Mouse (Mus musculus): Measurements from ENCODE around the gene Hist1h4f. TPM values are rescaled to one million over a fixed set of nuclear protein-coding genes. Genes with fewer than 3 reads are reported as not detected.
A peak's percentile ranks its signal among the peaks of the same experiment; 100 is the strongest.
"Not testable (repeated sequence)": the region's sequence is repeated elsewhere in the genome, so short reads cannot be mapped to it uniquely, and the experiment has no call there.

Gene Hist1h4f
- polyA plus RNA-seq, 1 experiment from 2014 or later: 2.1 TPM

DNA sequence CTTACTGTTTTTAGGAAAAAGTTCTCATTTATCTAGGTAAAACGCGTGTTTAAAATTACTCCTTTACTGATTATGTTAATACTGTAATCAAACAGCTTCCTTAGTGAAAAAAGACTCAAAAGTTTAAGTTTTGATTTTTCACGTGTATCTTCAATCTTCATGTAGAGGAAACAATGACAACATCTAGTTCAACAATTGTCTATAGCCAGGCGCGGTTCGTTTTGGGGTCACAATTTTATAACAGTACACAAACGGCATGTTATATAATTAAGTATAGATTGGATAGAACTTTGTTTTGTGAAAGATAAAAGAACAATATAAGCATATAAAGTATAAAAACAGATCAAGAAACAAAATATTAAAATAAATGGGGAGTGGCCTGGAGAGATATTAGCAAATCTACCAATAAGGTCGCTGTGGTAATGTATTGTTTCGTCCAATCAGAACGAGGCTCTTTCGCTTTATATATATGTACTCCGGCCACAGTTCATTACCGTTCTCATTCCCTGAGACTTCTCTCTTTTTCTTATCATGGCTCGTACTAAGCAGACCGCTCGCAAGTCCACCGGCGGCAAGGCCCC lies 23.9 kb upstream of the Hist1h4f start, which contains the start of gene Hist1h3d:
Gene Hist1h3d, plus strand, starts transcription at position 493 of the 581 bp plus-strand sequence.
- Histone ChIP-seq H3K9ac (peak within 1 kb of the TSS; percentile 60), H3K27ac (peak within 1 kb of the TSS; percentile 90), H3K36me3 (no peaks in the 10 kb centered on the region), H3K4me3 (peak within 1 kb of the TSS; percentile 51), H3K9me3 (no peaks in the 10 kb centered on the region), H3K4me1 (peaks cover 15% of the 10 kb centered on the region; the same call in 1 of the 2 replicates), H3K27me3 (no peaks in the 10 kb centered on the region), H3K4me2 (replicated peaks) (peak within 1 kb of the TSS; percentile 75)
- peak; percentile 58; the same call in 1 of the 2 replicates for ATAC-seq (ENCODE audit: insufficient number of reproducible peaks, insufficient read depth, low FRiP score, low TSS enrichment)
- WGBS: under 1% methylated on average over 18 of the region's 18 CpGs

DNA sequence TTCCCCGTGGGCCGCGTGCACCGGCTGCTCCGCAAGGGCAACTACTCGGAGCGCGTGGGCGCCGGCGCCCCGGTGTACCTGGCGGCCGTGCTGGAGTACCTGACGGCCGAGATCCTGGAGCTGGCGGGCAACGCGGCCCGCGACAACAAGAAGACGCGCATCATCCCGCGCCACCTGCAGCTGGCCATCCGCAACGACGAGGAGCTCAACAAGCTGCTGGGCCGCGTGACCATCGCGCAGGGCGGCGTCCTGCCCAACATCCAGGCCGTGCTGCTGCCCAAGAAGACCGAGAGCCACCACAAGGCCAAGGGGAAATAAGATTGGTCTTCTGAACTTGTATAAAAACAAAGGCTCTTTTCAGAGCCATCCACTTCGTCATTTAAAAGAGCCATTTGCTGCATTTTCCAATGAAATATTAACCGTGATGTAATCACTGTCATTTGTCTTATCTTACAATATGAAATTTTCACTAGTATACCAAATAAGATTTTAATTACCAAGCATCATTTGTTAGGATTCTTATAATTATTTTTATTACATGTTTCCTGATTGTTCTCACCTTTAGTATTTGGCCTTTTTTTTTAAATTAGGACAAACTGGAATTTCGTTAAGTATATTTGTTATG lies 23.2 kb upstream of the Hist1h4f start:
- not testable (repeated sequence) for H3K27me3 ChIP-seq; H3K36me3 ChIP-seq; H3K9me3 ChIP-seq; ATAC-seq (ENCODE audit: insufficient number of reproducible peaks, insufficient read depth, low FRiP score, low TSS enrichment)
- Histone ChIP-seq H3K4me3 (peak overlapping the region; percentile 52), H3K4me2 (replicated peaks) (peak overlapping the region; percentile 75), H3K9ac (peak overlapping the region; percentile 58; the same call in 1 of the 2 replicates), H3K27ac (peak overlapping the region; percentile 96), H3K4me1 (peaks cover 19% of the 10 kb centered on the region; the same call in 1 of the 2 replicates)
- under 1% methylated on average over 13 of the region's 39 CpGs for WGBS

DNA sequence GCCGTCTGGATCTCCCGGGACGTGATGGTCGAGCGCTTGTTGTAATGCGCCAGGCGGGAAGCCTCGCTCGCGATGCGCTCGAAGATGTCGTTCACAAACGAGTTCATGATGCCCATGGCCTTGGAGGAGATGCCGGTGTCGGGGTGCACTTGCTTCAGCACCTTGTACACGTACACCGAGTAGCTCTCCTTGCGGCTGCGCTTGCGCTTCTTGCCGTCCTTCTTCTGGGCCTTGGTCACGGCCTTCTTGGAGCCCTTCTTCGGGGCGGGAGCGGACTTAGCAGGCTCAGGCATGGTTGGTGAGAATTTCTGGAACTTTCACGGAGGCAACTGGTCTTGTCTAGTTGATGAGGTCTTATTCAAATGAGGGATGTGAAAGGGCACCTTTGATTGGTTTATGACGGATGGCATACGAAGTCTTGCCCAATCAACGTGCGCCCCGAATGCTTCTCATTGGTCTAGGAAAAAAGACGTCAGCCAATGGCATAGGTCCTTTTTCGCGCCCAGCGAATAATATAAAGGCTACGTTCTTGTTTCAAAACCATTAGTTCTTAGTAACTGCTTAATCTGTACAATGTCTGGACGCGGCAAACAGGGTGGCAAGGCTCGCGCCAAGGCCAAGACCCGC lies 22.6 kb upstream of the Hist1h4f start, which contains the start of the genes Hist1h2bf and Hist1h2ad:
Gene Hist1h2bf, minus strand, starts transcription at position 299 of the 627 bp plus-strand sequence.
Gene Hist1h2ad, plus strand, starts transcription at position 484 of the 627 bp plus-strand sequence.
- H3K27me3 ChIP-seq, H3K9me3 ChIP-seq, H3K36me3 ChIP-seq: not testable (repeated sequence)
- Histone ChIP-seq H3K4me2 (replicated peaks) (peak within 1 kb of the TSS; percentile 75), H3K4me3 (peak within 1 kb of the TSS; percentile 52), H3K27ac (peak within 1 kb of the TSS; percentile 96), H3K9ac (peak within 1 kb of the TSS; percentile 72), H3K4me1 (peaks cover 19% of the 10 kb centered on the region; the same call in 1 of the 2 replicates)
- peak; percentile 91 for ATAC-seq (ENCODE audit: insufficient number of reproducible peaks, insufficient read depth, low FRiP score, low TSS enrichment)
- under 1% methylated on average over 42 of the region's 42 CpGs for WGBS

GRCm38 (mm10) chr13:23573034-23573897 lies 21.8 kb upstream of the Hist1h4f start:
- H3K36me3 ChIP-seq; H3K9me3 ChIP-seq; ATAC-seq (ENCODE audit: insufficient number of reproducible peaks, insufficient read depth, low FRiP score, low TSS enrichment); H3K27me3 ChIP-seq: not testable (repeated sequence)
- Histone ChIP-seq H3K4me1 (peaks cover 19% of the 10 kb centered on the region; the same call in 1 of the 2 replicates), H3K4me2 (replicated peaks) (peak overlapping the region; percentile 74), H3K9ac (peak overlapping the region; percentile 72), H3K4me3 (peak overlapping the region; percentile 52), H3K27ac (peak overlapping the region; percentile 96)
- WGBS: 9% methylated on average over 20 of the region's 20 CpGs

DNA sequence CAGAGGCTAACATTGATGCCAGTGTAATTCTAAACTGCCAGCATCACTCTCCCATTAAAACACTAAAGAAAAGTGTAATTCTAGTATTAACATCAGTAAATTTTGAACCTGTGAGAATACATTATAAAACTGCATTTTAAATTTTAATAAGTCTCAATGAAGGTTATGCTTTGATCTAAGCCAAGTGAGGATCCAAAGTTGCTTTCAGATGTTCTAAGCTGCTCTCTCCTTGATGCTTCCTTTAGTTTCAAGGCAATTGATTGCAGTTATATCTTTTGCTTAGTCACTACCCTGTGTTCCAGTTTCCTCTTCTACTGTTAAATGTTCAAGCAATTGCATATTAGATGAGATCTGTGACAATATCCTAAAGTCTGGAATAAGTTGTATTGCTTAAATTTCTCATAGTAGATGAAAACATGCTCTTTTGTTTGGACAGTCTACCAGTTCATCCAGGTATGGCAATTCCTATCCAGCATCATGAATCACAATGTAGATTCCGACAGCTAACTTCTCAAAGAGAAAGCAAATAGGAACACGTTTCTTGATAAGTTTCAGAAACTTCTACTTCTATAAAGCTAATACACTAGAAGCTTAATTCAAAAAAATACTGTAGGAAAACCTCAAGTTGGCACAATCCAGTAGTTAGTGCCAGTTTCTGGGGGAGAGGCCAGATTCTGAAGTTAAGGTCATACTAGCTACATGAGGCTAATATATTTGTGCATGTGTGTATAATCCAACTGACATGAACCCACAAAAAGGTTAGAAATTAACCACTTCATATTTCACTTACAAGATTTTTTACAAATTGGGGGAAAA lies 21.0 kb upstream of the Hist1h4f start:
- Histone ChIP-seq H3K36me3 (no peaks in the 10 kb centered on the region), H3K4me3 (peak overlapping the region; percentile 52), H3K27me3 (no peaks in the 10 kb centered on the region), H3K9me3 (no peaks in the 10 kb centered on the region), H3K9ac (peak overlapping the region; percentile 72), H3K27ac (peak overlapping the region; percentile 96), H3K4me2 (replicated peaks) (peak overlapping the region; percentile 74), H3K4me1 (peaks cover 19% of the 10 kb centered on the region; the same call in 1 of the 2 replicates)
- no peak for ATAC-seq (ENCODE audit: insufficient number of reproducible peaks, insufficient read depth, low FRiP score, low TSS enrichment)
- WGBS: 37% methylated on average over 2 of the region's 2 CpGs

DNA sequence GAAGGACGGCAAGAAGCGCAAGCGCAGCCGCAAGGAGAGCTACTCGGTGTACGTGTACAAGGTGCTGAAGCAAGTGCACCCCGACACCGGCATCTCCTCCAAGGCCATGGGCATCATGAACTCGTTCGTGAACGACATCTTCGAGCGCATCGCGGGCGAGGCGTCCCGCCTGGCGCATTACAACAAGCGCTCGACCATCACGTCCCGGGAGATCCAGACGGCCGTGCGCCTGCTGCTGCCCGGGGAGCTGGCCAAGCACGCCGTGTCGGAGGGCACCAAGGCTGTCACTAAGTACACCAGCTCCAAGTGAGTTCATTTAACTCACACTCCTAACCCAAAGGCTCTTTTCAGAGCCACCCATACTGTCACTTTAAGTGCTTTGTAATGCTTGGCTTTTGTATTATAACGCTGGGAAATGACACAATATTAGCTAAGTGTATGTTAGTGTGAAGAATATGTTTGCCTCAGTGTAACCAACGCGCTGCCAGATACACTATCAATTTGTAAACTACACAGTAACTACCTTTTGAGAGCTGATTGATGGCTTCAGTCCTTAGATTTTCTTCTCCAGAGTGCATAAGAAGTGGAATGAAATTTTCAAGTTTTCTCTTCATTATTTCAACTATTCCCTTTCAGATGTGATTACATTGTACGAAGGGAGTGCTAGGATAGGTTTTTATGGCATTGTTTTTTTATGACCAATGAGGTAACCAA lies 20.2 kb upstream of the Hist1h4f start:
- H3K9me3 ChIP-seq; H3K27me3 ChIP-seq; ATAC-seq (ENCODE audit: insufficient number of reproducible peaks, insufficient read depth, low FRiP score, low TSS enrichment); H3K36me3 ChIP-seq: not testable (repeated sequence)
- WGBS: under 1% methylated on average over 17 of the region's 34 CpGs
- Histone ChIP-seq H3K27ac (peak overlapping the region; percentile 96), H3K4me1 (peaks cover 13% of the 10 kb centered on the region; the same call in 1 of the 2 replicates), H3K9ac (peak overlapping the region; percentile 72), H3K4me2 (replicated peaks) (peak overlapping the region; percentile 74), H3K4me3 (peak overlapping the region; percentile 52)

DNA sequence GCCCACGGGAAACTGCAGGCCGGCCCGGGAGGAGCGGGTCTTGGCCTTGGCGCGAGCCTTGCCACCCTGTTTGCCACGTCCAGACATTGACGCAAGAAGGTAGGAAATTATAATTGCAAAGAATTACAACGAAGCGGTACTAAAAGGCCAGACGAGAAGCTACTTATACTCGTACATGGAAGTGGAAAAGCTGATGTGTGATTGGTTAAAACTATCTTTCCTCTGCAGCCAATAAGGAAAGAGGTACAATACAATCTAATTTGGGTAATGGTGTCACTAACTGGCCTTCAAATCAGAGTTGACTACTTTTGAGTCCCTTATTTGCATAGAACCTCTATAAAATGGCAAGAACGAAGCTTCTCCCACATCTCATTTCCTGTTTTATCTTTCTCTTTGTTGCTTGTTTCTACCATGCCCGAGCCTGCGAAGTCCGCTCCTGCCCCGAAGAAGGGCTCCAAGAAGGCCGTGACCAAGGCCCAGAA lies 19.6 kb upstream of the Hist1h4f start, which contains the start of the genes Hist1h2ae and Hist1h2bg:
Gene Hist1h2ae, minus strand, starts transcription at position 199 of the 482 bp plus-strand sequence.
Gene Hist1h2bg, plus strand, starts transcription at position 375 of the 482 bp plus-strand sequence.
- 0% methylated on average over 18 of the region's 18 CpGs for WGBS
- H3K27ac ChIP-seq: peak within 1 kb of the TSS; percentile 96
- H3K27me3 ChIP-seq: no peaks in the 10 kb centered on the region
- peaks cover 8% of the 10 kb centered on the region; the same call in 1 of the 2 replicates for H3K4me1 ChIP-seq
- H3K9ac ChIP-seq: peak within 1 kb of the TSS; percentile 72
- peak; percentile 91 for ATAC-seq (ENCODE audit: insufficient number of reproducible peaks, insufficient read depth, low FRiP score, low TSS enrichment)
- no peaks in the 10 kb centered on the region for H3K9me3 ChIP-seq
- peak within 1 kb of the TSS; percentile 52 for H3K4me3 ChIP-seq
- peak within 1 kb of the TSS; percentile 74 for H3K4me2 ChIP-seq (replicated peaks)
- no peaks in the 10 kb centered on the region for H3K36me3 ChIP-seq

DNA sequence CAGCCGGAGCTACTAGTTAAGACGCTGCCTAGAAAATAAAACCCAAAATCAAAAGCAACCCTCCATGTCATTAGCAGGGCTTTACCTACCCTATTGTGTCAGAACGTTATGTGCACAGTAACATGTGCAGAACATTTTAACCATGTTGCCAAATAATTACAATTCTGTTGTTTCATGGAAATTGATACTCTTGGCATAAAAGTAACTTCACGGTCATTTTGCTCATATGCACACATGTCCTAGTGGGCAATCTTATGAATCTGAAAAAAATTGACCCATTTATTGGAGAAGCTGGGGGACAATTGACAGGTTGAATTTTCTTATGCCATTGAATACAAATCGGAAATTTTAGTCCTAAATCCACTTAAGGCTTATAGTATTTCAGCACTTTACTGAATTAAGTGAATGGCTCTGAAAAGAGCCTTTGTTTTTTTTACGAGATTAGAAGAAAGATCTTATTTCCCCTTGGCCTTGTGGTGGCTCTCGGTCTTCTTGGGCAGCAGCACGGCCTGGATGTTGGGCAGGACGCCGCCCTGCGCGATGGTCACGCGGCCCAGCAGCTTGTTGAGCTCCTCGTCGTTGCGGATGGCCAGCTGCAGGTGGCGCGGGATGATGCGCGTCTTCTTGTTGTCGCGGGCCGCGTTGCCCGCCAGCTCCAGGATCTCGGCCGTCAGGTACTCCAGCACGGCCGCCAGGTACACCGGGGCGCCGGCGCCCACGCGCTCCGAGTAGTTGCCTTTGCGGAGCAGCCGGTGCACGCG lies 19.0 kb upstream of the Hist1h4f start:
- H3K36me3 ChIP-seq; H3K4me1 ChIP-seq; H3K9me3 ChIP-seq; ATAC-seq (ENCODE audit: insufficient number of reproducible peaks, insufficient read depth, low FRiP score, low TSS enrichment); H3K27me3 ChIP-seq: not testable (repeated sequence)
- Histone ChIP-seq H3K9ac (peak overlapping the region; percentile 44), H3K4me2 (replicated peaks) (peak overlapping the region; percentile 55), H3K27ac (peak overlapping the region; percentile 96), H3K4me3 (peak overlapping the region; percentile 52)
- 1% methylated on average over 24 of the region's 41 CpGs for WGBS

GRCm38 (mm10) chr13:23564482-23564881 lies 13.0 kb upstream of the Hist1h4f start:
- Histone ChIP-seq H3K4me2 (replicated peaks) (no peak overlapping the region), H3K4me3 (no peak overlapping the region), H3K27ac (peak overlapping the region; percentile 98; the same call in 1 of the 2 replicates), H3K4me1 (no peaks in the 10 kb centered on the region), H3K36me3 (no peaks in the 10 kb centered on the region), H3K9me3 (no peaks in the 10 kb centered on the region), H3K9ac (no peak overlapping the region), H3K27me3 (no peaks in the 10 kb centered on the region)
- 84% methylated on average over 2 of the region's 2 CpGs for WGBS
- ATAC-seq (ENCODE audit: insufficient number of reproducible peaks, insufficient read depth, low FRiP score, low TSS enrichment): no peak

All from embryonic facial prominence, embryonic 12.5 days (tissue).